Mouse (Mus musculus): ENCODE results near the gene Magi2.

Gene Magi2

DNA sequence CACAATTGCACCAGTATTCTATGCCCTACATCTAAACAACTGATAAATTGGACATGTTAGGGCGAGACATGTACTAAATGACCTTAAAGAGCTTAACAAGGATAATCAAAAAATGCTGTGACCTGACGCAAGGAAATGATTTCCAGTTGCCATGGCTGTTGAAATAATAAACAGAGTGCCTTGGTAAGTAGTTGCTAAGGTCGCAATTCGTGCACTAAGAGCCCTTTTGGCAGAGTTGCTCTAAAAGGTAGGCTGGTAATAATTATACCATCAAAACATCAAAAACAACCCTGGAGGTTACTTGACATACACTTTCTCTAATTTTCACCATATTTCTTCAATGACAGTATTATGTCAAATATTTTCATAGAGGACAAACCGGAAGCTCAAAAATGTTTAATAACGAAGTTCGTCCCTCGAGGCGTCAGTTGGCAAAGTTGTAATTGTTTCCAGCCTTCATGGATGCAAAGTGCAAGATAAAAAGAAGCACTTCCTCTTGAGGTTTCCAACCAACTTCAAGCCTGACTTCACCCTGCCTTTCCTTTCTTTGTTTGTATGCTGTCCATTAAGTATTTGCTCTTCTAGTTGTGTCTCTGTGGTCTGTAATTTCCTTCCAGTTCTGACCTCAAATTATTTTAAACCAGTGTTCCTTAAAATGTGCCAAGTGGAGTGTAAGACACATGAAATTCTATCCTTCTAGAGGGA lies 853.9 kb downstream of the Magi2 start:
- no peak for DNase-seq (ENCODE audit: low spot score)

DNA sequence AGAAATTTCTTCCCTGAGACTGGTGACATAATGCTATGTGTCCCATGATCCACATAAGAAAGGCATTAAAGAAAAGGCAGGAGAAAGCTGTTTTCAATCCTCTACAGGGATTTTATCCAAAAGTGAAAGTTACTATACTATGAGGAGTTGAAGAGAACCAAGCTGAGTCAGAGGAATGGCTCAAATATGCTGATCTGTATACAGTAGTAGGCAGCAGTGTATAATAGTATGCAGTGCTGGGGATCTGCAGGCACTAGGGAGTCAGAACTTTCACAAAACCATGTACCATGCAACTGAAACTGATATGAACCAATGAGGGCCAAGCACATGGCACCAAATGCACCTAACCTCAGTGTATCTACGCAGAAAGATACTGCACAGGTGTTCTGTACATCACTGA lies 855.5 kb downstream of the Magi2 start:
- no peak for DNase-seq (ENCODE audit: low spot score)

DNA sequence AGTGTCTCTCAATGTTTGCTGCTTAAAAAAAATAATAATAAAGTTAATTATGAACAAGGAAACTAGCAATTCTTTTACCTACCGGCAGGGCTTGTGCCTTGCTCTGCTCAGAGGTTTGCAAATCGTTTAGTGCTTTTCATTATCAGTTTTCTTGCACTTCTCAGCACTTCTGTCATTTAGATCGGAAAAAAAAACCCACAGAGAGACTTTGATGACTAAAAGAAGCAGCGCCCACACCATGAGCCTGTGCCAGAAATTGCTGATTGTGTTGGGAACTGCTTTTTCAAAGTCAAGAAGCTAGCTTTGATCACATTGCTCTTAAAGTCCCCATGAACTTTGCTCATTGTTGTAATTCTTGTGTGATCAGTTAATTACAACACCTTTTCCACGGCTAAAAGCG lies 860.2 kb downstream of the Magi2 start:
- no peak for DNase-seq (ENCODE audit: low spot score)

DNA sequence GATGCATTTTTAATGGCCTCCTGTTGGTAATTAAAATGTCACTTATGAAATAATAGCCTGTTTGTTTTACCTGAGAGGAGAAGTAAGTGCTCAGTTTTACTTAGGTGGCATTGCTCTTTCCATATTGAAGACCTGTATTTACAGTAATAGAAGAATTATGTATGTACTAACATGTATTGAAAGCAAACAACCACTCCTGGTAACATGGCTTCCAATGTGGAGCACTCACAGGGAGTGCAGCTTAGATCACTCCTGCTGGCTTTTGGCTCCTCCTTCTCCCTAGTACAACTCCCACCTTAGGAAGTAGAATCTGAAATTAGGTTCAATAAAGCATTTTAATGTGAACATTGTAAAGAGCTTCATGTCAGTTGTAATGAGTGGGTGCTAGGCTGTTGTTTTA lies 877.0 kb downstream of the Magi2 start:
- DNase-seq (ENCODE audit: low spot score): no peak

DNA sequence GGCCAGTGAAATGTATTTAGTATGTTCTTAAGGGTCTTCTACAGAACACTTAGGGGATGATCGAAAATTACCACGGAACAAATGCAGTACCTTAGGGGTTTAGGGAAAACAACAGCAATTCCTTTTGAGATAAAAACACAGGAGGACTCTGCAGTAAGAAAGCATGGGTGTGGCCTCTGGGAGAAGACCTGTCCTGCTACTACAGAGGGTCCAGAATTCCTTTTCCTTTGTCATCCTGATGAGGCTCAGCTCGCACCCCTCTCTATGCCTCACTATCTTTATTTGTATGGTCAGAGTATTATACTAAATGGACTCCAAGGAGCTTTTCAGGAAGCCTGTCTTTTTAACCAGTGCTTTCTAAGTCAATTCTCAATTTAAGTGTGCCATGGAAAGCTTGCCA lies 877.7 kb downstream of the Magi2 start:
- no peak for DNase-seq (ENCODE audit: low spot score)

DNA sequence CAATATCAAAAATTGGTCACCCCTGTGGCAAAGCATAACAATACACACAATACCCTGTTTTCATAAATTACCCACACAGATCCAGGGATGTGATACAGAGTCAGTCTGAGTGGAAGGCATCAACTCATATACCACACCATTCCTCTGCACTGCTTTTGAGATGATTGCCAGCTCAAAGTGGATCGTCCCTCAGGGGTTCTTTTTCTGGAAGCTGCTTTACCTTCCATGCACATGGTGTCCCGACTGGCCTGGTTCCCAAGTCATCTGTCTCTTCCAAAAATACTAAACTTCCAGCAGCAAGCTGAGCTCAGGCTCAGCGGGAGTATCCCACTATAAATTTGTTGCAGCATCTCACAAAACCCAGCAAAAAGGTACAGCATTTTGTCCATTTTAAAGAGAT lies 882.7 kb downstream of the Magi2 start:
- no peak for DNase-seq (ENCODE audit: low spot score)

DNA sequence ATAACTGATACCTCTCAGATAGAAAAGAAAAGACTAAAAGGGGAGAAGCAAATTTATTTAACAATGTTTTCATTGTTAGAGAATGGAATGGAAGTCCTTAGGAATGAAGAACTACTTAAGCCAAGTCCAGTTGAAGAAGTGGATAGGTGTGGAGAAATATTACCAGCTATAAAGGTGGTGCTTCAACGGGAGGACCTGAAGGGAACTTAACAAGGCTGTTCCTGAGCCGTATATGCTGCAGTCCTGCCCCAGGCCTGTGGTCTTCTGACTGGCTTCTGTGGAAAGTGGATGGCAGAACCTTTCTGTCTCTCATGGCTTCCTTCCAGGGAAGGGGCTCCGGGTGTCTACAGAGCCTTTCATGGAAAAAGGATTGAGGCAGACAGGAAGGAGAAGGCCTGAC lies 890.3 kb downstream of the Magi2 start:
- DNase-seq (ENCODE audit: low spot score): no peak

DNA sequence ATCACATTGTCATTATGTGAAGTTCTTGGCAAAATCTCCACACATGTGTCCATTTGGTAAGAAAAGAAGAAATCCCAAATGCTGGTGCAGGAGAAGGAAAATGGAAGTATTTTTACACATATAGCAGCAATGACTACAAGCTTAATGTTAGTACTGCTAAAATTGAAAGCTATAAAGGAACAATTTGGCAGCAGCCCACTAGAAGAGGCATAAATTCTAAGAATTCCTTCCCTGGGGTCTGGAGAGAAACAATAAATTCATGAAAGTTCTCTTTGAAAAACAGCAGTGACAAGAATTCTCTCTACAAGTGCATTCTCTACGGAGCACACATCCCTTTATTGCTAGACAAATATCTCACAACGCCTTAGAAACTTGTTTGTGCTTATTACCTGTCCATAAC lies 913.4 kb downstream of the Magi2 start:
- DNase-seq (ENCODE audit: low spot score): no peak

DNA sequence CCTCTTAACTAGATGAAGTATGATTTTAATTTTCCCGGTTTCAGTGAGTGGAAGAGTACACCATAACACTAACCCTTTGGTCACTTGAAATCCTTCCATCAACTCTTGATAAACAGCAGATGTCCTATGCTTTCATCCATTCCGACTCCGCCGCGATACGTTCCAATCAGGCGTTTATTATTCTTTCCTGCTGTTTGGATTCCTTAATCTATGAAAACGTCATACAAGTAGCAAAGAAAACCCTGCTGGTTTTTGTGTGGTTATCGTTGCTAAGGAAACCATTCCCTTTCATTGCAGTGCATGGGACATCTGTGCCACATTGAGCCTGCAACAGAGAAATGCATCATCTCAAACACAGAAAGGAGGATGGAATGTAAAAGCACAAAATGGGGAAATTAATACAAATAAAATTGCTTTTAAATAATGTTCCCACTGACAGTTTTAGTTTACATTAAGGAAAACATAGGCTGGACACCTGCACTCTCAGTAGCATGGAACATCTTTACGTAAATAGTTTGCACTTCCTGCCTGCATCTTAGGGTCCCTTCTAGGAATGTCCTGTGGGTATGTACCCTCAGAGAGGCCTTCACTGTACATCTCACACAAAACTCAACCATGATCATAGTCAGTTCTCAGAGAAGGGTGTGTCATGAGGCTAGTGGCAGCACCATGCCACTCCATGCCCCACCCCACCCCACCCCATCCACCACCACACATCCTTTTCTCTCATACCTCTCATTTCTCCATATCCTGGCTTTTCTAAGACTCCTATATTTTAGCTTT lies 914.0 kb downstream of the Magi2 start:
- no peak for DNase-seq (ENCODE audit: low spot score)

DNA sequence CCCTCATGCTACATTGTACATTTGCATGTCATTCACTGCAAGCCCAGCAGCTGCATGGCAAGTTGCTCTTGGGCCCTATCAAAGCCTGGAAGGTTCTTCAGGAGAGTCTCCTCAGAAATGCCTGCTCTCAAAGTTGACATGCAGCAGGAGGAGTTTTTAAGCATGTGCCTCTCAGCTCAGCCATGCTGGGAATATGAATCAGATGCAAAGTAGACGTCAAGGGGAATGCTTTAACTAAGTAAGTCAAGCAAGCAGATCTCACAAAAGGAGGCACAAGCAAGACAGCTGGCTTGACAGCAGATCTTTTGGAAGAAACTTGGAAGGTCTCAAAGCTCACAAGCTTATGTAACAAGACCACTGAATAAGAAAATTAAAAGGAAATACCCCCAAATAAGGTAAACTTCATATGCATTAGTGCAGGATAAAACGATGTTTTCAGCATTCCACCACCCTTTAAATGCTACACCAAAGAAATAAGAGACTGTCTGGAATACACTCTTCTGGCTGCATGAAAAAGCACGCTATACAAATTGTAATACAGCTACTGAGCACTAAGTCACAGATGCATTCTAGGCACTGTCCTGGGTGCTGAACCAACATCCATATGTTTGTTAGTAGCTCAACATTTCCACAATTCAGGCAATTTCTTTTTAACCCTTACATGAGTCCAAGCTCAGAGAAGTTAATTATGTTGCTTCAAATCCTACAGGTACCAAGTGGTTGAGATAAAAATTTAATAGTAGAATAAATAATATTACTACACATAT lies 926.7 kb downstream of the Magi2 start:
- no peak for DNase-seq (ENCODE audit: low spot score)

DNA sequence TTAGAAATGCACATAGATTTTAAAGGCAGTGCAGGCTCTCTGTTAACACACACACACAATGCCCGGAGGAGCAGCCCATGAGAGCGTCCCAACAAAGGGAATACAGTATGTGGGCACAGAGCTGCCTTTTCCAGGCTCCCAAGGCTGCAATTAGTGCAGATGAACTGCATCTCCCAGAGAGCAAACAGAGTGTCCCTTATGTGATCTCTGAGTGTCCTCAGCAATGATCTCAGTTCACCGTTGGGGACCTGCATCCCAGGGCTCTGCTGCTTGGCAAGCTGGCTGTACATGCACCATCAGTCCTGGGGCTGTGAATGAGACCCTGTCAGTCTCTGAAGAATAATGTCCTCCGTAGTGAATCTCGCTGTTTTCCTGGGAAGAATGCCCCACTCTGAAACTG lies 969.9 kb downstream of the Magi2 start:
- DNase-seq (ENCODE audit: low spot score): no peak

DNA sequence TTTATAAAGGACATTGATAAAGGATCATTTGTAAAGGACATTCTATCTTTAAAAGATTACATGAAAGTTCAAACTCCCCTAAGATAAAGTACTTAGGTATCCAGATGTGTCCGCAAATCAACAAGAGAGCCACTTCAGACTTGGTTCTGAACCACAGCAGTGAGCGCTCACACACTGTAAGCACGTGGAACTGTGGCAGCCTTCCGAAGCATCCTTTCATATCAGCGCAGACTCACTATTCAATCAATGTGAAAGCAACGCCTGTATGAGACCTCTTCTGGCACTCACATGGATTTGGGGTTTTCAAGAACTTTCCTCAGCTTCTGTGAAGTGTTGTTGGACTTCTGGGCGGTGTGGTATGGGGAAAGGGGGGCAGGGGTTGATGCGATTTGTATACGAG lies 970.6 kb downstream of the Magi2 start:
- no peak for DNase-seq (ENCODE audit: low spot score)

DNA sequence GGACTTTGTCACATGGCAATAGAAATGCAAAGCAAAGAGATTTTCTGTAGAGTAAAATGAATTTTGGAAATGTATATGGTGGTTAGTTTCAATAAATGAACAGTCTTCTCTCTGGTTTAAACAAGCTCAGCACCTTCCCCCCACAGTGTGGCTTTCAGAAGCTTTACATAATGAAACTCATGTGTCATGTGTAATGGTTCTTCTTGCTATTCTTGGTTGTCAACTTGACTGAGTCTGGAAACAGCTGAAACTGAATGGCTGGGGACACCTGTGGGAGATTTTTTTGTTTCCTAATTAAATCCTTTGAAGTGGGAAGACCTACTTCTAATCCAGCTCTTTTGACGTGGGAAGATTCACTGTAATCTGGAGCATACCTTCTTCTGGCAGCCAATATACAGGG lies 974.5 kb downstream of the Magi2 start:
- DNase-seq (ENCODE audit: low spot score): no peak

DNA sequence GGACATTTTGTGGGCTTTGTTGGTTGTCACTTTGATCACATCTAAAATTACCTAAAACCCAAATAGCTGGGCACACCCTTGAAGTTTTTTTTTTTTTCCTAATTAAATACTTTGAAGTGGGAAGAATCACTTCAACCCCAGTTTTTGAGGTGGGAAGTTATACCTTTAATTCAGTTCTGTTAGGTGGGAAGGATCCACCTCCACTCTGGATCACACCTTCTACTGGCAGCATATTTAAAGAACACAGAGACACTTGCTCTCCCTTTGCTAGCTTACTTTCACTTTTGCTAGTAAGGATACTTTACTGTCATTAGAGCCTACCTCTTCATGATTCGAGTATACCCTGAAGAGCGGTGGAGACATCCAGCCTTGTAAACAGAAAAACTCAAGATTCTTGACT lies 981.3 kb downstream of the Magi2 start:
- DNase-seq (ENCODE audit: low spot score): no peak

DNA sequence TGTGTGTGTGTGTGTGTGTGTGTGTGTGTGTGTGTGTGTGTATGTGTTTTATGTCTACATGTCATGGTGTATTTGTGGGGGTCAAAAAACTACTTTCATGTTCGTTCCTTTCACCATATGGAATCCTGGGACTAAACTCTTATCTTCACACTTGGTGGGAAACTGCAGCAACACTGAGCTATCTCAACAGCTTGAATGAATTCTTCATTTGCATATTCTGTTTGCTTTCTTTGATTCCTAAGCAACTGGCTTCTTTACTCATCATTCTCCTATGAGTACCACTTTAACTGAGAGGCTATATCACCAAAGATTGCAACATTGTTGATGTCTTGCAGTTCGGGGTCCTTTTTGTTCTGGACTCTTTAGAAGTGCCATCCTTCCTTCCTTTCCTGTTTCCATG lies 986.5 kb downstream of the Magi2 start:
- no peak for DNase-seq (ENCODE audit: low spot score)

DNA sequence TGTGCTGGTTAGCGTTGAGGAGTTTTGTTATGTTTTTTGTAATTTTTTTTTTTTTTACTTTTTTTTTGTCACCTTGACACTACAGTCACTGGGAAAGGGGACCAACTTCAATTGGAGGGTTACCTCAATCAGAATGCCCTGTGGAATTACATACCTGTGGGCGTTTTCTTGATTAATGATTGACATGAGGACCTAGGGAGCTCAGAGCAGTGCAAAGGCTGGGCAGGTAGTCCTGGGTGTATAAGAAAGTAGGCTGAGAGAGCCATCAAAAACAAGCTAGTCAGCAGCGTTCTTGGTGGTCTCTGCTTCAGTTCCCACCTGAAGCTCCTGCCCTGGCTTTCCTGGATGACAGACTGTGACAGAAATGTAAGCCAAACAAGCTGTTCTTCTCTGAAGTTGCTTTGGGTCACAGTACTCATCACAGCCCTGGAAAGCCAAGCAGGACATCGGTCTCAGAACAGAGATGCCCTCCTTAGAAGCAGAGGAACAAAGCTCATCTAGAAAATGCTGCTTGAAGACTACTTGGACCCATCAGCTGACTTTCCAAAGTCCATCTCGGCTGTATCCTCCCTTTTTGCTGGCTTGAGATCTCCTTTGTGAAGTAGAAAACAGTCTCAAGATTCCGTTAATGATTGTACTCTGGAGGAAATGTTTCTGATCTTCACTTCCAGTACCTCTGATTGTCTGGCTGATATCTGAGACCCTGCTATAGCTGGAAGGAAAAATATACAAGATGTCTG lies 999.8 kb downstream of the Magi2 start:
- DNase-seq (ENCODE audit: low spot score): no peak

DNA sequence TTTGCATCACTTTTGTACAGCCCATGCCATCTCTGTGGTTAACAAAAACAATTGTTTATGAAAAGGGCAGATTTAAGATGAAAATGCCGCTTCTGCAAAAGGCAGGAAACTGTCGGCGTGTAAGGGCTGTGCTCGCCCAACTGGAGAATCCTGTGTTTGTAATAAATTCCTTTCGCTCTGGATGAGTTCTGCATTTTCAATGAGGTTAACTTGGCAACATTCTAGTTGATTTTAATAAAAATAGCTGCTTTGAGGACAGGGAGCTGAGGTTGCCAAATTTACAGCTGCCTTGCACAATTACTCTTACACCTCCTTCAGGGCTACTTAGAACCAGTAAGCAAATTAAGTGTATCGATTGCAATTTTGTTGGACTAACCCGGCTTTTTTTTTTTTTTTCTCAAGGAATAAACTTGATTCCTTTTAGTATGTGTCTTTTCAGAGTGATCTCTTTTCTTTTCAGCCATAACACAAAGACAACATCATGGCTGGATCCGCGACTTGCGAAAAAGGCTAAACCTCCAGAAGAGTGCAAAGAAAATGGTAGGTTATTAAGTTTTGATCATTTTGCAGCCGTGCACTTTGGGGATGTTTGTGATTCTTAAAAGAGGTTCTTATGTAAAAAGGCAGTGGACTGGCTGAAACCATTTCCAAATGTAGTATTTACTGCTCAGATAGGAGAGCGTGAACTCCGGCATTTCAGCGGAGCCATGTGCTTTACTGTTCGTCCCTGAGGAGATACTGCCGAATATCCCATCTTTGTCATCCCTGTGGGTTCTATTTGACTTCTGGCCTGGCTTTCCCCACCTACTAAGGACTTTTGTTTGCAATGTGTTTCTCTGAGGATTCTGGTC lies 1001.3 kb downstream of the Magi2 start:
- peak; percentile 40 for DNase-seq (ENCODE audit: low spot score)

DNA sequence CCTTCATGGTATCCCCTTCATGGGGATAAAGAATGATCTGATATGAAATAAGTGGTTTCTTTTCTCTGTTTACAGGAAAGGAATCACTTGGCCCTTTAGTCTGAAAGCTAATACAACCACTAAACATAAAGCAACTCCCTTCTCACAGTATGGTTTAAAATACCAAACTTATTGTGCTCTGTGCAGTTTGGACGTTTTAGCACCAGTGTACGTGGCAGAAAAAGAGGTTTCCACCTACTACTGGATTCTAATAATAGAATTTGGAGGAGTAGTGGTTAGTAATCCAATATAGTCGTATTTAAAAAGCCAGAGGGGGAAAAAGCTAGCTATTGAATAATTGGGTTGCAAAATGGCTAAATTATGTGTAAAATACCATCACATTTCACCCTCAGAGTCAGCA lies 1005.1 kb downstream of the Magi2 start:
- no peak for DNase-seq (ENCODE audit: low spot score)

DNA sequence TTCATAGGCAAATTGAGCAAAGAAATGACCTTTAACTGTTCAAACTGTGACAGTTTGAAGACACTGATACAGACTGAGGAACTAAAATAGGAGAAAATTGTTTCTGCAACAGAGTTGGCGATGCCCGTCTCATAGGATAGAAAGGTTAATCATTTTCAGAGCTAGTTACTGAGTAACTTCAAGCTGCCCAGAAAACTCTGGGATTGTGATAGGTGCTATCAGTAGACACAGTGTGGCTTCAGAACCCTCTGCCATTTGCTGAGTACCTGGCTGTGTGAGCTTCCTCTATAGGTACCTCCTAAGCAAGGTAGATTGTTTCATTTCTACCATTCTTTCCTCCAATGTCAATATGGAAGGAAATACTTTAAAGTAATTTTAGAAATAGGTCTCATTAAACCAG lies 1014.7 kb downstream of the Magi2 start:
- no peak for DNase-seq (ENCODE audit: low spot score)

DNA sequence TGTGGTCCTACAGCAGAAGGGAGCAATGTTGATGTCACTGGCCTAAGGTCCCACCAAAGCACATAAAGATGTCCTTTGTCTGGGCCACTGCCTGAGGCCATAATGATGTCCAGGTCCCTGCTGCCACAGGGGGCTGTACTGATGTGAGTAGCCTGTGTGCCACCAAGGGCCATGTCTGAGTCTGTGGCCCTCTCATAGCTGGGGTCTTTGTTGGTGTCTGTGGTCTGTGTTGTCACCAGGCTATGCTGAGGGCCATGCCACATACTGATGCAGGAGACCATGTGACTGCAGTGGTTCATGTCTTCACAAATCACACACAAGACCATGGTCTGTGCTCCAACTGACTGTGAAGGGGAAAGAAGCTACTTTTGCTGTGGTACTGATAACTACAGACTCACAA lies 1015.7 kb downstream of the Magi2 start:
- DNase-seq (ENCODE audit: low spot score): no peak

DNA sequence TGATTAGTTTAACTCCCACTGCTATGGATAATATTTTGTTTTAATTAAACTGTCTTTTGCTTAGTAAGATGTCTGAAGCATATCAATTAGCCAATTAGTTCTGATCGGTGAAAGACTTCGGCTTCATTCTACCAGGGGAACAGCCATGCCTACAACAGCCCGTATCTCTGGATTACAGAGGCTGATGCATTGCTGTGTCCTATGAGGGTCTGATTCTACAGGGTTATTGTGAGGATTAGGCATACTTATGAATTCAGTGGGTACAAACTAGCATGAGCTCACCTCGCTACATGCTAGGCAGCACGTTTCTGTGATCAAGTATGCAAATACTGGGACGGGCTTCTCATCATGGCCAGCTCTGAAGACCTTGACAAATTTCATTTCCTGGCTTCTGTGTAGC lies 1022.5 kb downstream of the Magi2 start:
- no peak for DNase-seq (ENCODE audit: low spot score)

DNA sequence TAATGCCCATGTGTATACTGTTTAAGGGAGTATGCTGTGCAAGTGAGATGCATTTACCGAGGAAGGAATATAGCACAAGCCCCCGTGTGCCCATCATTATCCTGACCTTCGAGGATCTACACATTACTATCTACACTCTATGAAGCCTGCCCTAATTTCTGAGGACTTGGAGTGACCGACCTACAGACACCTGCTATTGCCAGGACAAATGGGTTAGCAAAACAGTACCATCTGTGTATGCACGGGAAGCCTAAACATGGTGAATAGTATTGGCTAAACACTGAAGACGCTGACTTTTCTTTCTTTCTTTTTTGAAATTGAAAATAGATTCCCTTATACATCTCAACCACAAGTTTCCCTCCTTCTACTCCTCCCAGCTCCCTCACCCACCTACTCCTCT lies 1024.7 kb downstream of the Magi2 start:
- DNase-seq (ENCODE audit: low spot score): no peak

Data from lung, postnatal 25 days (tissue).